Mouse (Mus musculus): ENCODE measurements around the gene Capn15. TPM values are rescaled to one million over a fixed set of nuclear protein-coding genes. Genes with fewer than 3 reads are reported as not detected.

Capn15 gene
- total and polyA plus RNA-seq, 3 experiments = 5.6 to 16.2 TPM; not detected in 1

- peak; percentile 42 for TF ChIP-seq MAX (IDR thresholded peaks at IDR 0.05; ENCODE audit: low read length)
- peak; percentile 91 for TF ChIP-seq HCFC1 (IDR thresholded peaks at IDR 0.05; ENCODE audit: low read depth, low read length)
- TF ChIP-seq NRF1 (IDR thresholded peaks at IDR 0.05; ENCODE audit: insufficient read depth, low read depth, low read length, poor library complexity, severe bottlenecking) = no peak
- peak; percentile 78 to 92; a peak in 3 of 4 replicates for TF ChIP-seq POLR2A (IDR thresholded peaks at IDR 0.05; ENCODE audit: control insufficient read depth in 1 of 2, insufficient read depth in 1 of 2, low read depth in 1 of 2, low read length in 2 of 2, poor library complexity in 1 of 2)
- no peak for TF ChIP-seq BHLHE40 (IDR thresholded peaks at IDR 0.05; ENCODE audit: borderline replicate concordance, low read depth, low read length)
- no peak for TF ChIP-seq USF1 (IDR thresholded peaks at IDR 0.05; ENCODE audit: low read depth, low read length)
- peak; percentile 93 for TF ChIP-seq SIN3A (IDR thresholded peaks at IDR 0.05; ENCODE audit: low read length)
- TF ChIP-seq MYC (IDR thresholded peaks at IDR 0.05; ENCODE audit: low read depth, low read length) = no peak; the same call in 1 of the 2 replicates
Measured at GRCm38 (mm10) chr17:25941511-25942241, 43.9 kb downstream of the Capn15 start (continued).

GRCm38 (mm10) chr17:25934526-25934925, 51.1 kb downstream of the Capn15 start:
- Histone ChIP-seq H3K36me3 (ENCODE audit: control insufficient read depth in 1 of 2, insufficient read depth in 2 of 2, low read length in 2 of 2) (peaks cover 0 to 12% of the 10 kb centered on the region in 2 experiments; a peak in 2 of 4 replicates), H3K9me3 (replicated peaks; ENCODE audit: insufficient read depth, low read length) (no peaks in the 10 kb centered on the region), H3K27ac (ENCODE audit: control insufficient read depth, low read depth, low read length) (no peak overlapping the region), H3K79me2 (ENCODE audit: control insufficient read depth, insufficient read depth, low read length, poor library complexity) (peaks cover 1% of the 10 kb centered on the region; the same call in 1 of the 2 replicates), H3K4me1 (ENCODE audit: control insufficient read depth in 1 of 2, insufficient read depth in 2 of 2, low read length in 2 of 2) (no peaks in the 10 kb centered on the region), H3K4me3 (ENCODE audit: control insufficient read depth in 1 of 2, insufficient read depth in 1 of 2, low read depth in 2 of 2, low read length in 2 of 2) (no peak overlapping the region), H3K27me3 (ENCODE audit: control insufficient read depth in 1 of 2, insufficient read depth in 2 of 2, low read length in 2 of 2) (no peaks in the 10 kb centered on the region), H3K9ac (ENCODE audit: control insufficient read depth, low read depth, low read length, poor library complexity, severe bottlenecking) (no peak overlapping the region)
- no peak for DNase-seq (ENCODE audit: low read depth, low spot score)
- no peak for TF ChIP-seq MEF2A (IDR thresholded peaks at IDR 0.05; ENCODE audit: extremely low read depth, insufficient replicate concordance, low read depth, low read length, poor library complexity, severe bottlenecking)

- Histone ChIP-seq H3K36me3 (ENCODE audit: control insufficient read depth in 1 of 2, insufficient read depth in 2 of 2, low read length in 2 of 2) (peaks cover 8 to 11% of the 10 kb centered on the region in 2 experiments; a peak in 3 of 4 replicates), H3K27ac (ENCODE audit: control insufficient read depth, low read depth, low read length) (no peak overlapping the region), H3K4me1 (ENCODE audit: control insufficient read depth in 1 of 2, insufficient read depth in 2 of 2, low read length in 2 of 2) (peaks cover 0 to 12% of the 10 kb centered on the region in 2 experiments; a peak in 2 of 4 replicates), H3K79me2 (ENCODE audit: control insufficient read depth, insufficient read depth, low read length, poor library complexity) (no peaks in the 10 kb centered on the region), H3K9me3 (replicated peaks; ENCODE audit: insufficient read depth, low read length) (no peaks in the 10 kb centered on the region), H3K9ac (ENCODE audit: control insufficient read depth, low read depth, low read length, poor library complexity, severe bottlenecking) (no peak overlapping the region), H3K4me3 (ENCODE audit: control insufficient read depth in 1 of 2, insufficient read depth in 1 of 2, low read depth in 2 of 2, low read length in 2 of 2) (no peak overlapping the region), H3K27me3 (ENCODE audit: control insufficient read depth in 1 of 2, insufficient read depth in 2 of 2, low read length in 2 of 2) (no peaks in the 10 kb centered on the region)
- TF ChIP-seq RAD21 (IDR thresholded peaks at IDR 0.05; ENCODE audit: low read depth, low read length) (no peak), POLR2AphosphoS2 (IDR thresholded peaks at IDR 0.05; ENCODE audit: low read length) (0 out of 2 replicates have a peak, but pooled peaks have one; percentile 22), USF1 (IDR thresholded peaks at IDR 0.05; ENCODE audit: low read depth, low read length) (no peak), UBTF (IDR thresholded peaks at IDR 0.05; ENCODE audit: borderline replicate concordance, insufficient read depth, low read depth, low read length) (no peak)
- DNase-seq (ENCODE audit: low read depth, low spot score) = no peak
Measured at GRCm38 (mm10) chr17:25925348-25925747, 60.2 kb downstream of the Capn15 start.

Data from MEL (cell line).